Mouse (Mus musculus) kidney, postnatal 25 days (tissue): Measurements from ENCODE around the gene D3Ertd254e.
"Not testable (repeated sequence)": the region's sequence is repeated elsewhere in the genome, so short reads cannot be mapped to it uniquely, and the experiment has no call there.

ENCODE experiments used
- DNase-seq, 2 experiments: peaks; one replicate each; pipeline ENCODE4 v3.0.0; 2021; ENCODE audit warnings: mixed read lengths in 2 of 2

D3Ertd254e gene

GRCm38 (mm10) chr3:36150934-36151686, at the start of gene D3Ertd254e:
Gene D3Ertd254e, plus strand, starts transcription at chr3:36151017.
- DNase-seq = peak; percentile 95 to 97

GRCm38 (mm10) chr3:36116076-36116475, 34.7 kb upstream of the D3Ertd254e start:
- no peak for DNase-seq

GRCm38 (mm10) chr3:36119684-36120548, 30.9 kb upstream of the D3Ertd254e start:
- DNase-seq = no peak

- DNase-seq = not testable (repeated sequence)
Observed at GRCm38 (mm10) chr3:36126176-36126575, 24.6 kb upstream of the D3Ertd254e start.

DNA sequence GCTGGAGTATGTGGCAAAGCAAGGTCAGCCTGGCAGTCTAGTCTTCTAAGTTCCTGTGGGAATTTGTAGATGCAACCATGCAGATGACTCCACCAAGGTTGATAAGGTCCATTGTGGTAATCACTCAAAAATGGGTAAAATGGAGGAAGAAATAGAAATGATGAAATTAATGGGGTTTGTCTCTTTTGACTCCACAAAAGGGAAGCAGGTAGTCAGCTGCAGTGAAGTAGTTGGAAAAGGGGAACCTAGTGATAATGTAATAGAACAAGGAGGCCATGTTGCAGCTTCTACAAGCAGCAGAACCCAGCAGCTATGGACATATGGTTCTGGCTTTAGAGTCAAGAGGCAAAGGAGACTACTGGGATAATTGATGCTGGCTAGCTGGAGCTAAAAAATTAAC, 14.7 kb upstream of the D3Ertd254e start:
- DNase-seq = no peak

DNA sequence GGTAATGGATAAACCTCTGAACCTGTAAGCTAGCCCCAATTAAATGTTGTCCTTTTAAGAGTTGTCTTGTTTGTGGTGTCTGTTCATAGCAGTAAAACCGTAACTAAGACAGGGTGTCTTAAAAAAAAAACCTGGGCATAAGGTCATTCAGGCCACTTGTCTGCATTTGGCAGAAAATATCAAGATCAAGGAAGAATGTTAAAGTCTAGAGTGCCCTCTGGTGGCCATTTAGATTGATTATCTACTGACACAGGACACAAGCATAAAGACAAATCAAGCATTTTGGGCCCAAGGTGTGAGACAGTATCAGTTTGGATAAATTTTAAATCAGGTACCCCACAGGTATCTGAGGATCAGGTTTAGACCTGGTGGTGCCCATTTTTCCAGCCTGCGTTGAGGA, 13.3 kb upstream of the D3Ertd254e start:
- DNase-seq = peak in 1 of 2 experiments; percentile 53

GRCm38 (mm10) chr3:36138171-36138660, 12.6 kb upstream of the D3Ertd254e start:
- DNase-seq = no peak

DNA sequence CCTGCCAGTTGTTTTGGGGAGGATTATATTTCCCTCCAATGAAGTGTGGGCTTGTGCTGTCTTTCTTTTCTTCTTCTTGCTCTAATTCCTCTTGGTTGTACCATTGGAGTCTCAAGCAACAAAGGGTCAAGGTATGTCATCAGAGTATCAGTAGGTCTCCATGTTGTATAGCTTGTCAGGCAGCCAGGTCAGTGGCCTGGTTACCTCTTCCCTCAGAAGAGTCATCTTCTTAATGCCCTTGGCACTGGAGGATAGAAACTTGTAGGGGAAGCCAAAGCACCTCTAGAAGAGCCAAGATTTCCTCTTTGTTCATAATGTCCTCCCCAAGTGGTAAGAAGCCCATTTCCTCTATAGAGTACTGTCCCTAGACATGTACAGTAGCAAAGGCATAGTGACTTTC, 11.8 kb upstream of the D3Ertd254e start:
- DNase-seq = no peak

GRCm38 (mm10) chr3:36150537-36150933, 282 bp upstream of the D3Ertd254e start:
- no peak for DNase-seq

- no peak for DNase-seq
Observed at GRCm38 (mm10) chr3:36155268-36155667, 4.5 kb downstream of the D3Ertd254e start.

- DNase-seq = no peak
Observed at GRCm38 (mm10) chr3:36170670-36171210, 19.9 kb downstream of the D3Ertd254e start.

DNA sequence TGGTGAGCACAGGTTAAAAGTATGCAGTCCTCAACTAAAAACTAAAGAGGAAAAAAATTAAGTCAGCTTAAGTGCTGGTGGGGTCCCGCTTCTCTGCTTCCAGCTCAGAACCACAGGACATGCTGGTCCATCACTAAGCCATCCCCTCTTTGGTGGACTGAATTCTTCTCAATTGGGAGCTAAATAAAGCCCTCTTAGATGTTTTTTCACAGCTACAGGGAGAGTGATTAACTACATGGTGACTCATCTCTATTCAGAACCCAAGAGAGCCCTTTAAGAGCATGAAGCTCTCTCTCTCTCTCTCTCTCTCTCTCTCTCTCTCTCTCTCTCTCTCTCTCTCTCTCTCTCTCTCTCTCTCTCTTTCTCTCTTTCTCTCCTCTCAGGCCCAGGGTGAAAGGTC, 20.5 kb downstream of the D3Ertd254e start:
- DNase-seq = no peak

DNA sequence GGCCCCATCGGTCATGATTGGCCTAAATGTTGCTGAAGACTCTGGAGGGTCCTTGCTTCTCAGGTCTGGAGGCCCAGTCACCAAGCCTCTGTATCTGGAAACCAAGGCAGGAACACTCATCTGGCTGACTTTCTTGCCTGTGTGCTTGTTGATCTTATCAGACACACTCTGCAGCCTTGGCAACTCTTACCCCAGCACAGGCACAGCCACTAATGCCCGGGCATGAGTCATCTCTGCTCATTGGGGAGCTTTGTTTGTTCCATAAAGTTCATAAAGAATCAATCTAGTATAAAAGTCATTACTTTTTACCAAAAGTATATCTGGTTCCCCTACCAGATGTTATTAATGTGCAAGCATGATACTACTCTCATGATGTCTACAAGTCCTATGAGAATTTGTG, 22.9 kb downstream of the D3Ertd254e start:
- no peak for DNase-seq

DNA sequence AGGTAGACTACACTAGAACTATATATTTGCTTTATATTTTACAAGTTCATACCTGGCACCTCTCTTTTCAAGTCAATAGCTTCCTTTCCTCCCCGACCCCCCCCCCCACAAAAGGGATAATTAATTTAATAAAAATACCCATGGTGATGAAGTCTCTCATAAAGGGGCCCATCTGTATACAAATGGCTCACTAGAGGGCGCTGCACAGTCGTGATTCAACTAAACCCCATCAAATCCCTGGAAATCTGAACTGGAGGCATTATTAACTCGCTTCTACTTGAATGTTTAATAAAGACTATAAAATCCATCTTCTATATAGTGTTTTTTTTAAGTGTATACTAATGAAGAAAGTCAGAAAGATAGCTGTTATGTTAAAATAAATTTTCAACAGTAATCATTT, 30.7 kb downstream of the D3Ertd254e start:
- DNase-seq = peak; percentile 50 to 80

DNA sequence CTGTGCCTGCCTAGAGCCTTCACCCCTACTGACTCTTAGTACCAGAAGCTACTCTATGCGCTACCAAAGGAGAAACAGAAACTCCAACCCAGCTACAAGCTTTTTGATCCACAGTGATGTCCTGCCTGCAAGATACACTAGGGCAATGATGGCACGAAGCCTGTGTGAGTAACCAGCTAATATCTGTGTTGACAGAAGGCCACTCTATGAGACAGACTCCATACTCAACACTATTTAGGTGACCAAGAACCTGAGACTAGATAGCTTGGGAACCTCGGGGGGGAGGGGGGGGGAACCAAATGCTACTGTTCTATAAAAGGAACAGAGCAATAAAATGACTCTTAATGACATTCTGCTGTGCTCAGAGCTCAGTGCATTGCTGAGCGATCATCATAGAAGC, 35.7 kb downstream of the D3Ertd254e start:
- no peak for DNase-seq

GRCm38 (mm10) chr3:36189243-36189642, 38.4 kb downstream of the D3Ertd254e start:
- DNase-seq = no peak

DNA sequence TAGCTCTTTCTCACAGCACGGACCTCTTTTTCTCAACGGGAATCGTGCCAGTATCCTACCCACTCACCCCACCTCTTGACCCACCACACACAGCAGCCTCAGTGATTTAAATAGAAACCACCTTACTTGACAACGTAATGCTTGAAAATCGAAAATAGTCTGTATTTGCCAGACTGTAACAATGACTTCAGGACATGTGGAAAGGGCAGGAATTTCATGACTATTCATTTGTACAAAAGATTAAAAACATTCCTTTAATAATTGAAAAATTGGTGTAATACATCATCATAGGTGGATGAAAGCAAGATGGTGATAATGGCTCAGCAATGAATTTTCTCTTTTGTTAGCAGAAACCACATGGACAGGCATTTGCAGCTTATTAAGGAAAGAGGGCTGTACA, 50.3 kb downstream of the D3Ertd254e start:
- DNase-seq = no peak

GRCm38 (mm10) chr3:36202932-36203331, 52.1 kb downstream of the D3Ertd254e start:
- no peak for DNase-seq

DNA sequence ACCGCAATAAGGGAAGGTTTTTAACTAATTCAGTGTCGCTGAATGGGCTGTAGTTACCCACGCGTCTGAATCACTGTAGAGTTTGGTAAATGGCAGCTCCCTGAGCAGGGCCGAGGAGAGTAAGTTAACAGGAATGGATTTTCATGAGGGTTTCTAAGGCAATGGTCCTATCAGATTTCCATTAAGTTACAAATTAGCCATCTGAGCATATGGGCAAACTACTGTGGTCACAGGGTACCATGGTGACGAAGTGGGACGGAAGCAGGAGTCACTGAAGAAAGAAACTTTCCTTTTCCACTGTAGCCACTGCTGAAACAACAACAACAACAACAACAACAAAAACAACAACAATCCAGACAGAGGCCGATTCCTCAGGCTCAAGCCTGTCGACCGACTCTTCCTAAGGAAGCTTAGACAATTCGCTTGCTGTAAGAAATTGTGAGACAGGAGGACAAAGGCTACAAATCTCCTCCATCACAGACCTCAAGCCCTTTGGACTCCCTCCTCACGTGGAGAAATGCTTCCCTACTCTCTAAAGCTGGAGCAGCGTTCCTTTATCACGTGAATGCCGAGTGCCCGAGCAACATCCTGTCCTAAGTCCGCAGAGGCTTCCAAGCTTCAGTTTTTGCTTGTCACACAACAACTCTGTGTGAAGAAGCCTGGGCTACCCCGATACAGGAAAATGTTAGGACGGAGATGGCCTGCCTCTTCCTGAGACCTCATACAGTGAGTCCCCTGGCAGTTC, 56.9 kb downstream of the D3Ertd254e start:
- DNase-seq = peak; percentile 62 to 79

DNA sequence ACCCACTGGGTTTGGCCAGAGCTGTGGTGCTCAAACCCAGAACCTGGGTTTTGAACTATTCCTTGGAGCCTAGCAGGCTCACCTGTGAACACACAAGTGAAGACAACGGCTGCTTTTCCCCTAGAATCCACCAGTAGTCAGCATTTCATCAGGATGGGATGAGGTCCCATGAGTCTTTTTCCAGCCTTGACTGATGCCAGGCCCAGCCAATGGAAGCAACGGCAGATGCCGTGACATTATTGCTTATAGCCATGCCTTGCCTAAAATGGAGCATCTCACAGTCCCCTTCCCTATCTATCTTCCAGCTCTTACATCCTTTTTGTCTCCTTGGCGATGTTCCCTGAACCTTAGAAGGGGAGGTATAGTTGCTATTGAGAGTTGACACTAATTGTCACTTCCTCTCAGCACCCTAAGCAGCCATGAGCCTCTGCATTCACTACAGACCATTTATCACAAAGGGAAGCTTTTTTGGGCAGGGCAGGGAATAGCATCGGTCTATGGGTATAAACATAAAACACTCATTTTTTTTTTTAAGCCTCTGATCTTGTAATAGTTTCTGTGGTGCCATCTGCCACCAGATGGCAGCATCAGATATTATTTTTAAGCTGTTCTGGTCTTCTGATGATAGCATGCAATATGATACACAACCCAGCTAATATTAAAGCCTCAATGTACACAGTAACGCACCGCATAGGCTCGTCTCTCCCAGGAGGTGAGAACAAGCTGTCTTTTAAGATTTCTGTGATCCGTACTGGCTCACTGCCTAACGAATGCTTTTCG, 59.1 kb downstream of the D3Ertd254e start:
- peak in 1 of 2 experiments; percentile 55 for DNase-seq

DNA sequence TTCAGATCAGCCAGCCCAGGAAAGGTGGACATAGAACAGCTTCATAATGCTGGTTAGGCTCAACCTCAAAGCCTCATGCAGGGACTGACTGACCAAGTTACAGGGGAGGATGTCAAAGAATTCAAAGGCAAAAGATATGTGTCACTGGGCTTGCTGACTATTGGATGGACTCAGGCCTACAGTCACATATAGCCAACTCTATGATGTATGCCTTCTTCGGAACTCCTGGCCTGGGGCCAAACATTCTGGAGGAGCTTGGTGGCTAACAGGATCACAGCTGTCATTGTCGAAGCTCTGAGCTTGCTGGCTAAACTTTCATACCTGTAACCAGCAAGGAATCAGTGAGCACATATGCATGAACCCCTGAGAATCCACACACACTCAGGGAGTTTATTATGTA, 60.1 kb downstream of the D3Ertd254e start:
- no peak for DNase-seq

- DNase-seq = no peak
Observed at GRCm38 (mm10) chr3:36212758-36213157, 61.9 kb downstream of the D3Ertd254e start.
